Mouse (Mus musculus) limb, embryonic 12.5 days (tissue): ENCODE data around the gene Thsd4. TPM values are rescaled to one million over a fixed set of nuclear protein-coding genes. Genes with fewer than 3 reads are reported as not detected.
A peak's percentile ranks its signal among the peaks of the same experiment; 100 is the strongest.
"Not testable (repeated sequence)": the region's sequence is repeated elsewhere in the genome, so short reads cannot be mapped to it uniquely, and the experiment has no call there.

Experiments
- ATAC-seq: fragments of 200-750 bp; cut with Nextera tagmentation; 2 replicates; pipeline ENCODE4 v1.8.0; 2017; ENCODE audit warnings: low read depth, moderate TSS enrichment; ENCODE audit not compliant: insufficient number of reproducible peaks, insufficient read depth, low FRiP score, low TSS enrichment
- H3K27ac ChIP-seq: fragments of 300-500 bp; sonication (generic); 2 replicates; pipeline ENCODE4 v1.5.1; 2016; ENCODE audit warnings: mild to moderate bottlenecking, moderate library complexity
- H3K27me3 ChIP-seq: fragments of 300-500 bp; sonication (generic); 2 replicates; pipeline ENCODE4 v1.6.1; 2016; ENCODE audit warnings: mild to moderate bottlenecking, moderate library complexity
- H3K36me3 ChIP-seq: fragments of 300-500 bp; sonication (generic); 2 replicates; pipeline ENCODE4 v1.6.1; 2016; ENCODE audit warnings: mild to moderate bottlenecking, moderate library complexity
- H3K4me1 ChIP-seq: fragments of 300-500 bp; sonication (generic); replicated peaks from 2 replicates; pipeline ENCODE4 v1.6.1; 2016
- H3K4me2 ChIP-seq: fragments of 300-500 bp; sonication (generic); 2 replicates; pipeline ENCODE4 v1.6.1; 2016; ENCODE audit warnings: mild to moderate bottlenecking, moderate library complexity
- H3K4me3 ChIP-seq: fragments of 300-500 bp; sonication (generic); replicated peaks from 2 replicates; pipeline ENCODE4 v1.5.1; 2016; ENCODE audit warnings: mild to moderate bottlenecking
- H3K9ac ChIP-seq: fragments of 300-500 bp; sonication (generic); replicated peaks from 2 replicates; pipeline ENCODE4 v1.6.1; 2016; ENCODE audit warnings: mild to moderate bottlenecking, moderate library complexity
- H3K9me3 ChIP-seq: fragments of 300-500 bp; sonication (generic); 2 replicates; pipeline ENCODE4 v1.6.1; 2016; ENCODE audit warnings: mild to moderate bottlenecking, moderate library complexity
- WGBS: fragments of 180-500 bp; shearing (Covaris S2); methylation state at CpG from one replicate; pipeline ENCODE4 v1.1.7; 2016; 5-methylcytosine and 5-hydroxymethylcytosine counted together
- polyA plus RNA-seq: library from polyadenylated mRNA; unstranded; fragments of >200 nt; fragmentation: Nextera tagmentation; extraction: Ambion mirVana; gene quantifications from 2 replicates; pipeline ENCODE4 v1.2.1, GENCODE M21; 2016

Gene Thsd4
- polyA plus RNA-seq, 1 experiment from 2014 or later = 27.0 TPM

DNA sequence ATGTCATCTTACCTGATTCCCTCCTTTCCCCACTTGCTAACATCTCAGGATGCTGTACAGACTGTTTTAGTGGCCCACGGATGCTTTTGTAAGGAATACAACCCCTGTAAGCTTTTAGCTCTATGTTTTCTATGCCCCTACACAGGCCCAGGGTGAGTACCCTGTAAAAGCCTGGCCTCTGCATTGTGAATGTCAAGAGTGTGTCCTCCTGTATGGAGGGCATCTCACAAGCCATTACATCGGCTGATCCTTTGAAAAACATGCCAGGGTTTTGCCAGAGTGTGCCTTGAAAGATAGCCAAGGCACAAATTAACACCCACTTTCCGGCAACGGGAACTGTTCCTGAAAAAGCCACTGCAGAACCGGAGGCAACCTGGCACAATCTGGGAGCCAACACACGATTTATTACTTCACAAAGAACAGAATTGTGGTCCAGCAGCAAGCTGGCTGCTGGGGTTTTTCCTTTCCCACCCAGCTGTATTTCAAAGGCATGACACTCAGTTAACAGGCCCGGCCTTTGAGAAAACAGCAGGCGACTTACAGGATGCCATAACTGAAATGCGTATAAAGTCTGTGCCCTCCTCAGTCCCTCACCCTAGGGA is 349.3 kb downstream of the Thsd4 start:
- not testable (repeated sequence) for H3K27me3 ChIP-seq, H3K9ac ChIP-seq, H3K4me3 ChIP-seq, H3K36me3 ChIP-seq, H3K9me3 ChIP-seq, H3K4me2 ChIP-seq
- 22% methylated on average over 9 of the region's 9 CpGs for WGBS
- H3K4me1 ChIP-seq = peaks cover 23% of the 10 kb centered on the region
- H3K27ac ChIP-seq = peak overlapping the region; percentile 80
- ATAC-seq = 0 out of 2 replicates have a peak, but pooled peaks have one; percentile 31

DNA sequence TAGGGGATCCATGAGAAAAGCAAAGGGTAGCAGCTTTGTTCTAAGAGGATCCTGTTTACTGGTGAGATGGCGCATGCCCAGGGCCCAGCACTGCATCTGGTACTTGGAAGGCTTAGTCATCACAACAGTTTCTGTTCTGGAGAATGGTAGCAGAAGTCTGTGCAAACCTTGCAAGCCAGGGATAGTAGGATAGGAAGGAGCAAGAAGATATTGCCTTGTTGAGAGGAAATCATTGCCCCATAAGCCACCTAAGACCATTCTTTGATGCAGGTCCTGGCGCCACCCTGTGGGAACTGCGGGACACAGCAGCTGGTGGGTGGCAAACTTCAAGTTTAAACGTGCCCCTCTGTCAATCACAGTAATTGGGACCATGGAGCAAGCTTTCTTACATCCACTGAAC is 354.9 kb downstream of the Thsd4 start:
- ATAC-seq = no peak
- no peak overlapping the region for H3K9ac ChIP-seq
- no peak overlapping the region for H3K27ac ChIP-seq

DNA sequence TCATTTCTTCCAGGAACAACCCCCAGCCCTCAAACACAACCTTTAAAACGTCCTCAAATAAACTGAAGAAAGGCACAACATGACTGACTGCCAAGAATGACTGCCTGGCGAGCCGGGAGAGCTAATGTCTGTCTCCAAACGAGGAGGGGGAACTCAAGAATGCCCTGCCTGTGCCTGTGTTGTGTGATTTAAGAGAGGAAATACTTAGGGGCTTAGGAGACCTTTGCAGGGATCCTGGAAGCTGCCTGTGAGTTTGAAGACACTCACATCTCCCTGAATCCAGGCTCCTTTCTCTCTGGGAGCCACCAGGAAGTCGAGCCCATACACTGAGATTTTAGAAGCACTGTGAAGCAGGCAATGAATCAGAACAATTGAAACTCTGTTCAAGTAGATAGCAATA is 361.0 kb downstream of the Thsd4 start:
- Histone ChIP-seq H3K4me2 (no peak overlapping the region), H3K4me1 (peaks cover 15% of the 10 kb centered on the region)
- WGBS = 19% methylated on average over 5 of the region's 5 CpGs

More for the DNA sequence above, 354.9 kb downstream of the Thsd4 start:
- no peaks in the 10 kb centered on the region for H3K36me3 ChIP-seq
- 67% methylated on average over 4 of the region's 4 CpGs for WGBS
- no peak overlapping the region for H3K4me2 ChIP-seq
- H3K9me3 ChIP-seq = no peaks in the 10 kb centered on the region
- peaks cover 11% of the 10 kb centered on the region for H3K4me1 ChIP-seq
- no peaks in the 10 kb centered on the region for H3K27me3 ChIP-seq
- H3K4me3 ChIP-seq = no peak overlapping the region

DNA sequence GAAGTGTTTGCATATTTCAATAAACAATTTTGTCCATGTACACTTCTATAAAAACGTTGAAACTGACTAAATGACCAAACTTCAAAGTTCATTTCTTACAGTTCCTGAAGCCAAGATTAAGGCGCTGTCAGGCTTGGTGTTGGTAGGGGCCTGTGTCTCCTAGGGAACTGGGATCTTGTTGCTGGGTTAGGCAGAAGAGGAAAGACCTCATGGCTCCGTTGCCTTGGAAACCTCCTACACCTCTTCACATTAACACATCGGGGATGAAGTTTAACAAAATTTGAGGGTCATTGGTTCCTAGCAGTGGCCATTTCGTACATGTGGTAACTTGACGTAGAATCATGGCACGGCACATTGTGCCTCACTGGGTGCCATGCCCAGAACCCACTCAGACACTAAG is 361.7 kb downstream of the Thsd4 start:
- H3K9ac ChIP-seq = no peak overlapping the region

More for the DNA sequence above, 361.0 kb downstream of the Thsd4 start:
- no peaks in the 10 kb centered on the region for H3K36me3 ChIP-seq
- no peak for ATAC-seq
- no peak overlapping the region for H3K27ac ChIP-seq
- no peak overlapping the region for H3K9ac ChIP-seq
- H3K4me3 ChIP-seq = no peak overlapping the region
- no peaks in the 10 kb centered on the region for H3K9me3 ChIP-seq
- no peaks in the 10 kb centered on the region for H3K27me3 ChIP-seq

DNA sequence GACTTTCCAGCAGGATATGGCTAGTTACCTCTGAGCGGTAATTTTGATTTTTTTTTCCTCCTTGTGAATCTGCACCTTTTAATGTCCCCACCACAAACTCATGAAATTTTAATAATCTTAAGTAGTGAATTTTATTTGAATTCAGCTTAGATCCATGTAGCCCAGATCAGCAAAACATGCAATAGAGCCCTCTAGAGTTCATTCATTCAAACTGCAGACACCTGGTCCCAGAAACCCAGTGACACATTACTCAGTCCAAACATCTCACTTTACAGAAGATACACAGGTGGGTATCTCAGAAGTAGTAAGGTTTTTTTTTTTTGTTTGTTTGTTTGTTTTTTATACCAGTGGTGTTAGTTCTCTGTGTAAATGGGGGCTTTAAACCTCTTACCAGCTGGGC is 368.9 kb downstream of the Thsd4 start:
- ATAC-seq = no peak
- no peak overlapping the region for H3K4me2 ChIP-seq
- no peaks in the 10 kb centered on the region for H3K27me3 ChIP-seq
- no peak overlapping the region for H3K9ac ChIP-seq
- no peaks in the 10 kb centered on the region for H3K36me3 ChIP-seq
- WGBS = 90% methylated on average over 1 of the region's 1 CpGs
- peaks cover 4% of the 10 kb centered on the region for H3K9me3 ChIP-seq
- peaks cover 6% of the 10 kb centered on the region; the same call in 1 of the 2 replicates for H3K4me1 ChIP-seq
- H3K27ac ChIP-seq = no peak overlapping the region
- no peak overlapping the region for H3K4me3 ChIP-seq

More for the DNA sequence above, 361.7 kb downstream of the Thsd4 start:
- Histone ChIP-seq H3K36me3 (no peaks in the 10 kb centered on the region), H3K27ac (no peak overlapping the region), H3K4me3 (no peak overlapping the region), H3K4me1 (peaks cover 15% of the 10 kb centered on the region), H3K4me2 (no peak overlapping the region), H3K9me3 (no peaks in the 10 kb centered on the region), H3K27me3 (no peaks in the 10 kb centered on the region)
- 82% methylated on average over 7 of the region's 7 CpGs for WGBS
- ATAC-seq = no peak

DNA sequence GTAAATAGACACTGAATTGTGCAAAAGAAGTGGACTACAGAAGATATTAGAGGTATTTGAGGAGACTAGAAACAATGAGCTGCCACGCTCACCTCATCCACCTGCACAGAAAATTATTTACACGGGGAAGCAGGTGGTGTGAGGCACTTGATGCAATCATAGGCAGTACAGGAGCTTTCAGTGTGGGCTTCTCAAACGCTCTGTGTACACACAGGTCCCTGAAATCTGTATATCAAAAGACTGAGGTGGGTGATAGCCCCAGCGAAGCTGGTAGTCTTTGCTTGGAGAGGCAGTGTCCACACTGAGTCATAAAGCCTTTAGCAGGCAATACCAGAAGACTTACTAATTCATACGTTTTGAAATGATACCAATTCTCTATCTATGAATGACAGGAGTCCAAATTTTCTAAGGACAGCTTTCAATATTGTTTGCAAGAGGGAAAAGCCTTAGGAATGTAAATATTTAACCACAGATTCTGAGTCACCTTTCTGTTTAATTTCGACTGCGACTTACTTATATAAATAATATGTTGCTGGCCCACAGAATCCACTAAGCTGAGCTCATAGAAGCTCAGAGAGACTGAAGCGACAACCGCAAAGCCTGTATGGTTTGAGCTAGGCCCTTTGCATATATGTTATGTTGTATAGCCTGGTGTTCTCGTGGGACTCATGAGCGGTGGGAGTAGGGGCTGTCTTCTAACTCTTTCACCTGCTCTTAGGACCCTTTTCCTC is 369.8 kb downstream of the Thsd4 start:
- Histone ChIP-seq H3K36me3 (no peaks in the 10 kb centered on the region), H3K9me3 (peaks cover 4% of the 10 kb centered on the region), H3K27me3 (no peaks in the 10 kb centered on the region), H3K4me3 (no peak overlapping the region), H3K4me2 (no peak overlapping the region), H3K27ac (no peak overlapping the region), H3K9ac (no peak overlapping the region), H3K4me1 (peaks cover 11% of the 10 kb centered on the region; the same call in 1 of the 2 replicates)
- no peak for ATAC-seq
- WGBS = 90% methylated on average over 11 of the region's 11 CpGs

DNA sequence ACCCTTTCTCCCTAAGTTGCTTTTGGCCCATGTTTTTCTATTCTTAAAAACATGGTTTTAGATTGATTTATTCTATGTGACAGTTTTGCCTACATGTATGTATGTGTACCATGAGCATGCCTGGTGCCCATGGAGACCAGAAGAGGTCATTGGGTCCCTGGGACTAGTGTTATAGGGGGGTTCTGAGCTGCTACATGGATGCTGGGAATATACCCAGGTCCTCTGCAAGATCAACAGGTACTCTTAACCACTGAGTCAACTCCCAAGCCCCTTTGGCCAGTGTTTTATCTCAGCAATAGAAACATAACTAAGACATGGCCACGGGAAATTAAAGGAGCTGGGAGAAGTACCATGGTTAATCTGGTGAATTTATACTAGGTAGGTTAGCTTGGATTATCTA is 371.3 kb downstream of the Thsd4 start:
- Histone ChIP-seq H3K4me3 (no peak overlapping the region), H3K27ac (no peak overlapping the region), H3K4me2 (no peak overlapping the region), H3K27me3 (no peaks in the 10 kb centered on the region), H3K4me1 (peaks cover 11% of the 10 kb centered on the region; the same call in 1 of the 2 replicates), H3K9ac (no peak overlapping the region), H3K9me3 (peaks cover 4% of the 10 kb centered on the region), H3K36me3 (no peaks in the 10 kb centered on the region)
- no peak for ATAC-seq
- 93% methylated on average over 1 of the region's 1 CpGs for WGBS

DNA sequence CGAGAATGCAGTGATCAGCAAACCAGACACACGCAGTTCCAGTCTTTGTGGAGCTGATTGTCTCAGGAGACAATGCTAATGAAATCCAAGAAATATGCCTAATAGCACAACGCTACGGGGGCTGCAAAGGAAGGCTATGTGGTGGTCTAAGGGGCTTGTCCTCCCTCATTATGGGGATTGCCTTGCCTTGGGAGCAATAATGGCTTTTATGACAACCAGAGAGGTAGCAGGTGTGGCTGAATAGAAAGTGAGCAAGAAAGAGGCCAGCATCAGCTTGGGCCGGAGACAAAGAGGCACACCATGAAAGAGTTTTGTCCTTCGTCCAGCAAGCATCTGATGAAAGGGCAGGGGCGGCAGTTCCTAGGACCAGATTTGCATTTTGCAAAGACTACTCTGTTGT is 372.9 kb downstream of the Thsd4 start:
- H3K4me1 ChIP-seq = peaks cover 11% of the 10 kb centered on the region; the same call in 1 of the 2 replicates
- H3K36me3 ChIP-seq = no peaks in the 10 kb centered on the region
- H3K27ac ChIP-seq = no peak overlapping the region
- no peak overlapping the region for H3K4me3 ChIP-seq
- H3K9ac ChIP-seq = no peak overlapping the region
- 63% methylated on average over 7 of the region's 7 CpGs for WGBS
- H3K4me2 ChIP-seq = no peak overlapping the region
- no peaks in the 10 kb centered on the region for H3K27me3 ChIP-seq
- no peak for ATAC-seq
- peaks cover 4% of the 10 kb centered on the region for H3K9me3 ChIP-seq

DNA sequence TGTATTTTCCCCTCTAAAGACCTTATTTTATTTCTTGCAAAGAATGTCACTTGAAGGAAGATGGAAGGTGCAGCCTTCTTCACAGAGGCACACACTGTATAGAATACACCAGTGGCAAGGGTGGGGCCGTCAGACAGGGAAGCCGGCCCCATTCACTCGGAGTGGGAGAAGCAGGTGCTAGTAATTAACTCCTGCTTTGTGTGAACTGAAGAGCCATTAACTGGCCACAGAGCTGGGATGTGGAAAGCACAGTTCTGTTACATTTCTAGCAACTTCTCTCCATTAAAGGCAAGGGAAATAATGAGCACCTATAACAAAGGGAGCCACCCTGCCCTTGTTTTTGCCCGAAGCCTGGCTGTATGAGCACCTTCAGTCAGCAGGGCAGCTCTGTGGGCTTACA is 374.4 kb downstream of the Thsd4 start:
- 25% methylated on average over 4 of the region's 4 CpGs for WGBS
- Histone ChIP-seq H3K4me2 (no peak overlapping the region), H3K27ac (peak overlapping the region; percentile 9; the same call in 1 of the 2 replicates), H3K4me1 (peaks cover 18% of the 10 kb centered on the region; the same call in 1 of the 2 replicates), H3K9me3 (peaks cover 2% of the 10 kb centered on the region; the same call in 1 of the 2 replicates), H3K4me3 (no peak overlapping the region), H3K27me3 (no peaks in the 10 kb centered on the region), H3K9ac (no peak overlapping the region), H3K36me3 (no peaks in the 10 kb centered on the region)
- no peak for ATAC-seq

DNA sequence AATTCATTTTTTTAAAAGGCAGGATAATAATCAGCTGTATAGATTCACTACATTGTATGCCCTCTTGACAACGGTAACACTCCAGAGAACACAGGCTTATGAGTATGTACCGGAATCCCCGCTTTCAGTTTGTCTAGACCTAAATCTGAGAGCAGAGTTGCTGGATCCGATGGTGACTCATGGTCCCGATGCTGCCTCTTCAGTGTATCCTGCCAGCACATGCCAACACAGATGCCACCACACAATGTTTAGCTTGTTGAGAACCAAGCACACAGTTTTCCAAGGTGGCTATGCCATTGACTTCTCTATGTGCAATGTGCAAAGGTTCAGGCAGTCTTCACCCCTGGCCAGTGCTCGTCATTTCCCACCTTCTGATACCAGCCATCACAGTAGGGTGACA is 378.0 kb downstream of the Thsd4 start:
- Histone ChIP-seq H3K4me3 (no peak overlapping the region), H3K36me3 (no peaks in the 10 kb centered on the region), H3K4me2 (no peak overlapping the region), H3K9ac (no peak overlapping the region), H3K4me1 (peaks cover 45% of the 10 kb centered on the region), H3K9me3 (no peaks in the 10 kb centered on the region), H3K27ac (no peak overlapping the region), H3K27me3 (no peaks in the 10 kb centered on the region)
- no peak for ATAC-seq
- WGBS = 92% methylated on average over 6 of the region's 6 CpGs

DNA sequence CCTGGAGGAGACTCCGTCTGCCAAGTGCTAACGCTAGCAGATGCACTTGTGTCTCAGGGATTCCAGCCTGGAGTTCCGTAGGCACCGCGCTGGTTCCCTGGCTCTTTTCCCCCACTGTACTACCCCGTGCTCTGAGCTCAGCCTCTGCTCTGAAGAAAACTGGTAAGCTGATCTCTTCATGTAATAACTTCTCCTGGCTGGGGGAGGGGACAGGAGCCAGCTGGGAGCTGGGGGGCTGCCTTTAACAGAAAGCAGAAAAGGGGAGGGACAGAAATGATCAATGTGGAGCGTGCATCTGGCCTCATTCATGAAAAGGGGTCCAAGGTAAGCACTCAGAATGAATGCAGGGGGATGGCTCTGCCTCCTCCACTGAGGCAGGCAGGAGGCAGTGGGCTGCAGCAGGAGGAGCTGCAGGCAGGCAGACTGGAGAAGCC is 380.7 kb downstream of the Thsd4 start:
- Histone ChIP-seq H3K27me3 (no peaks in the 10 kb centered on the region), H3K27ac (peak overlapping the region; percentile 91), H3K4me1 (peaks cover 62% of the 10 kb centered on the region), H3K9ac (0 out of 2 replicates have a peak overlapping the region, but pooled peaks have one; percentile 55), H3K36me3 (no peaks in the 10 kb centered on the region), H3K4me3 (peak overlapping the region; percentile 40), H3K4me2 (peak overlapping the region; percentile 58), H3K9me3 (no peaks in the 10 kb centered on the region)
- WGBS = 7% methylated on average over 7 of the region's 7 CpGs
- peak; percentile 79; the same call in 1 of the 2 replicates for ATAC-seq
